Mouse (Mus musculus) heart, adult 9 months (tissue): ENCODE data around the gene Tnnc1.
A peak's percentile ranks its signal among the peaks of the same experiment; 100 is the strongest.

Experiments used
- DNase-seq, 2 experiments: peaks; one replicate each; pipeline ENCODE4 v3.0.0; 2022; ENCODE audit warnings: low spot score in 2 of 2

Tnnc1 gene

DNA sequence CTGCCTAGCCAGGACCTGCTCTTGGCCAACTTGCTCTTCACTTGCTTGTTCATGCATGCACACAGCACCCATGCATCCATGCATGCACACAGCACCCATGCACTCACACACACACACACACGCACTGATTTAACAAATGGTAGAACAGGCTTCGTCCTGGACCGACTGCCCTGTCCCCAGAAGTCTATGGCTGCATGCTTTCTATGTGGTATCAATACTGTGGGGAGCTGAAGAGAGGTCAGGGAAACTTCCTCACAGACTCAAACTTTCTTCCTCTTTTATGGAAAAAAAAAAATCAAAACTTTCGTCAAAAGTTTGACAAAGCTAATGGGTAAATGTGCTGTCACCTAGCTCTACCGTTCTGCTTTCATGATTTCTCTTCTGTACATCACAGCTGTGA is 24.6 kb upstream of the Tnnc1 start:
- no peak for DNase-seq

GRCm38 (mm10) chr14:31184195-31184594 is 23.9 kb upstream of the Tnnc1 start:
- no peak for DNase-seq

GRCm38 (mm10) chr14:31186656-31187055 is 21.5 kb upstream of the Tnnc1 start:
- DNase-seq: peak in 1 of 2 experiments; percentile 68

DNA sequence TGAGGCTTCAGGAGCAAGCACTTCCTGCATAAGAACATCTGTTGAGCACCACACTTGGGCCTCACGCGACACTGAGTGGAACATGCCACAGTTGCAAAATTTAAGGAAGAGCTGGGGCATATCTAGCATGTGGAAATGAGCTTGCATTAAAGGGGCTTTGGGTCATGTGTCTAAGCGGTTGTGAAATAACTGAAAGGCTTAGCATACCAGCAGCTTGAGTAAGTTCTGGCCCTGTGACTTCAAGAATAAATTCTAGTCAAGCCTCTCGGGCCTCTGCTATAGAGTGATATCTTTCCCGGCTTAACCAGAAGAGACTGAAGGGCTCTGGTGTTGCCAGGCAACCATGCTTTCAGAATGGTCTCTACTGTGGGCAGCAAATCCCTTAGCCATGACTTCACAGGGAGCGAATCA is 19.3 kb upstream of the Tnnc1 start:
- DNase-seq: peak; percentile 48 to 78

GRCm38 (mm10) chr14:31189348-31189747 is 18.8 kb upstream of the Tnnc1 start:
- DNase-seq: no peak

DNA sequence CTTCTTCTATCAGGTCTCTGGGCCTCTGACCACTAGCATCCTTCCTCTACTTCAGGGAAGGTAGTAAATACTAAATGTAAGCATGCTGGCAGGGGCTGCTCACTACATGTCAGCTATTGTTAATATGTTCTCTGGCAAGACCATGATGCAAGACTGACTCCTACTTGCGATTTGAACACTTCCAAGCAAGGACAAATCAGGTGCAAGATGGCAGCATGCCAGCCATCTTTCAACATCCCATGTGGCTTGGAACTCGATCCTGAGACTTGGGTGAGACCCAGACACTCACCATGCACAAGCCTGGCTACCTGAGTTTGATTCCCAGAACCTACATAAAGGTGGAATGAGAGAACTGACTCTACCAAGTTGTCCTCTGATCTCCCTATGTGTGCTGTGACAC is 16.2 kb upstream of the Tnnc1 start:
- DNase-seq: no peak

DNA sequence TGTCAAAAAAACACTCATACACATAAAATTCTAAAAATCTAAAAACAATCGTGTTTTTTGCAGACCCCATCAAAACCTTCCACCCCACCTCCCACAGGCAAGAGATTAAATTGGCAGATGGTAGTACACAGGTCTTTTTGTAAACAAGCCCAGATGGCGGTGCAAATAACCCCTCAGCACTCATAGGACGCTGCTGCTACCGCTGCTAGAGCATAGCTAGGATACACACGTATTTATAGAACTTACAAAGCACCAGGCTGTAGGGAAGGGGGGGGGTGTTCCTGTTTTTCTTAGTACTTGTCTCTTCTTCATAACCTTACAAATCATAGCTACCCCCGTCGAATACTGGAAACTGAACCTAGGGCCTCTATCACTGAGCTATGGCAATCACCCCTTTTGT is 14.3 kb upstream of the Tnnc1 start:
- DNase-seq: no peak

GRCm38 (mm10) chr14:31194441-31194840 is 13.7 kb upstream of the Tnnc1 start:
- DNase-seq: no peak

- peak; percentile 90 to 93 for DNase-seq
These were observed 13.1 kb upstream of the Tnnc1 start for GRCm38 (mm10) chr14:31194891-31195513.

GRCm38 (mm10) chr14:31195521-31195920 is 12.6 kb upstream of the Tnnc1 start:
- no peak for DNase-seq

DNA sequence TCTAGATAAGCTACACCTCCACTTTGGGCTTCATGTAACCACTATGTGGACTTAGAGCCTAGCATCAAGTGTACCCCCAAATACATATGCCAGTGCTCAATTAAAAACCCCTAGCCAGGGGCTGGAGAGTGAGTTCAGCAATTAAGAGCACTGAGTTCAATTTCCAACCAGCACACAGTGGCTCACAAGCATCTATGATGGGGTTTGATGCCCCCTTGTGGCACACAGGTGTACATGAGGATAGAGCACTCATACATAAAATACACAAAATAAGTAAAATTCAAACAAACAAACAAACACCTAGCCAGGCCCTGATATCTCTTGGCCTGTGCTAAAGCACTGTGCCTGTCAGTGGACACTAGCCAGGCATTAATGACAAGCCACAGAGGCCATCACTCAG is 12.1 kb upstream of the Tnnc1 start:
- peak in 1 of 2 experiments; percentile 44 for DNase-seq

- peak; percentile 43 to 63 for DNase-seq
These were observed 10.3 kb upstream of the Tnnc1 start for GRCm38 (mm10) chr14:31197547-31198516.

GRCm38 (mm10) chr14:31199599-31199998 is 8.5 kb upstream of the Tnnc1 start:
- DNase-seq: no peak

- DNase-seq: no peak
These were observed 8.1 kb upstream of the Tnnc1 start for GRCm38 (mm10) chr14:31200038-31200437.

- DNase-seq: no peak
These were observed 3.3 kb upstream of the Tnnc1 start for GRCm38 (mm10) chr14:31204844-31205243.

GRCm38 (mm10) chr14:31205244-31205561 is 2.9 kb upstream of the Tnnc1 start:
- no peak for DNase-seq

DNA sequence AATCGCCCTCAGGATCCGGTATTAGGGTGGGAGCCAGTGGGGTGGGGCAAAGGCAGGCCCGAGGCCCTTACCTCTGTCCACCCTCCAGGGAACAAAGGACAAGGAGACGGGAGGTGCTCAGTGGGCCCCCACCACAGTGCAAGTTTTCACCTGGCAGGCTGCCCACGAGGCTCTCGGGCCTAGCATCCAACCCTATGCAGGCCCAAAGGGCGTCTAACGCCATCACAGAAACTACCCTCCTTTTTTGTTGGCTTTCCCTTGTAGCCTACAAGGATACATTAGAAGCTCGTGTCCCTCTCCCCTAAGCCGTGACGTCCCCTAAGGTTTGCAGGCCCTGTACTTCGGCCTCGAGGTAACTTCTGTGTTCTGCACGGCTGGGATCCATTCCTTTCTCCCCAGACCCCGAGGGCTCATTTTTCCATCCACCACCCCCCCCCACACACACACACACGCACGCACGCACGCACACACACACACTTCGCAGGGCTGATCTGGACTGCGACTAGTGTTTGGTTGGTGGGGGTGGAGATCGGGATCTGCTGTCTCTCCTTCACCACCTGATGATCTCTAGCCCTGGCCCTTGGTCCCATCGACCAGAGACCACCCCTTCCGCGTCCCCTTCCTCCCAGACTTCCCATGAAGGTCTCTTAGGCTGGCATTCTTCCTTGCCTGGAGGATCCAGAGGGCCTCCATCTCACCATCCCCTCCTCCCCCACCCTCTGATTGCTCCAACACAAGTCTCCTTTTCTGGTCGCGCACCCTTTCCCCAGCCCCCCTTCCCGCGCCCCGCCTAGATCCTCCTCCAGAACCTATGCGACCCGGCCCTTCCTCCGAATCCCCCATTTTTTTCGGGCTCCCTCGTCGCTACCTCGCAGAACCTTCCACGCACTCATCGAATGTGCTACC is 2.3 kb upstream of the Tnnc1 start:
- DNase-seq: peak; percentile 58 to 59

DNA sequence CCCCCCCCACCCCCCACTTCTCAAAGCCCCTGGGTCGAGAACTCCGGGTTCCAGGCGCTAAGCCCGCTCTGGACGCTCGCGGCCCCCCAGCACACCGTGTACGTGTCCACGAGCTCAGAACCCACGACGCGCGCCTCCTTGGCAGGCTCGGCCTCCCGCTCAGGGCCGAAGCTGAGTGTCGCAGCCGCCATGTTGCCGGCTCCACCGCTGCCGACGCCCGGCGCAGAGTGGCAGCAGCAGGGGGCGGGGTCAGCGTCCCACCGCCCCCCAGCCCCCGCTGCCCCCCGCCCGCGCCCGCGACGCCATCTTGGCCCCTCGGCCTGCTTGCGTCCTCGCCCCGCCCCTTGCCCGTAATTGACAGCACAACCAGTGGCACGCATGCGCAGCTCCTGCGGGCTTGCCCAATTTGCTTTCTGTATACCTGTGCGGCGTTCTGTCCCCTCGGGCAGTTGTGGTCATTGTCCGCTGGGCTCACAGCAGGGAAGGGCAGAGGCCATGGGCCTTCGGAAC is 1.6 kb upstream of the Tnnc1 start:
- DNase-seq: peak; percentile 92 to 95

DNA sequence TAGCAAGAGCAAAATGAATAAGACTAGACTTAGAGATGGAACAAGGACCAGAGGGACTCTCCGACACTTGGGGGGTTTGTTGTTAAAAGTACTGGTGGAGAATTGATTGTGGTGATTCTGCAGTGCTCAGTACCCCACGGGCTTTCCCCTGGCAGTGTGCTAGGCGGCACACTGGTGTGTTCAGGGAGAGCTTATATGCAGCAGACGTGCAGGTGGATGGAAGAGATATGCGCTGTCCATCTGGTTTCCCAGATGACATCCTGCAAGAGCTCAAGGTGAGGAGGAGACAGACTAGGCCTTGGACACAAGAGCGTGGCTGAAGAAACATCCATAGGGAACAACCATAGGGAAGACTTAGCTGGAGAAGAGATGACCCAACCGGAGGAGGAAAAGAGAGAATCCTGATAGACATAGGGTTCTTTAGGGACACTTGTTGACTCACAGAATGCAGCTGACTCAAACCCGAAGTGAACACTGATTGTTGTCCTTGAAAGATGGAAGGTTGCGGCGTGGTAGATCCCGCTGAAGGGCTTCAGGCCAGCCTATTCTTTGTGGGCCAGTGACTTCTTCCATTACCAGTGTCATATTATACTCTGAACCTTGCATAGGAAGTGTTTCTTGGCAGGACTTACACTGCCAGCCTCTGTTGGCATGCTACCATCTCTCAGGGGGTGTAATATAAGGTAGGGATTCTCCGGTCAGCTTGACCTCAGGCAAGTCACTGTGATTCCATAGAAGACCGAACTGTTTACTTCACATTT is 862 bp upstream of the Tnnc1 start:
- peak; percentile 42 to 51 for DNase-seq

DNA sequence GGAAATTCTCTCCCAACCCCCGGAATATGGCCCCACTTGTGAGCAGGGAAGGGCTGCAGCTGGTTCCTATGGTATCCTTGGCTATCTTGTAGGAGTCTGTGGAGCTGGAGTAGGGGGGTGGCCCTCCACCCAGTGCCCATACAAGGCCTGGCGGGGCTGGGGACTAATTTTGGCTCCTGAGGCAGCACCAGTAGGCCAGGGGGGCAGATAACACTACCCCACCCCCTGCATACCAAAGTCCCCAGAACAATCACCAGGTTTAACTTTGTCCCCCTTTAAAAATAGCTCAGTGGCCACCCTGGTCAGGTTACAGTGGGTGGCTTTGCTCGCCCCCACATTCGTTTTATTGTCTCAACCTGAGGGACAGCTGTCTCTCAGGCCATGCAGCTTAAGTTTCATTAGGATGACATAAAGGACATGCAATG is 1.0 kb downstream of the Tnnc1 start:
- peak; percentile 78 for DNase-seq

GRCm38 (mm10) chr14:31211854-31212253 is 3.7 kb downstream of the Tnnc1 start:
- DNase-seq: no peak
